Comparison of ENCODE assay signal across 9 mouse cellular contexts in genomic region chr7:19096421-19096976, GRCm38 (mm10). TPM values are rescaled to one million over a fixed set of nuclear protein-coding genes. Genes with fewer than 3 reads are reported as not detected.
DNase-seq lines count a peak whose midpoint lies in the region; ATAC-seq and TF ChIP-seq lines count a peak whose summit lies in the region.
"Had no signal": no experiment of that assay in that cellular context is flagged by ENCODE, and none has a peak within 500 bp of the region (broad histone marks: within the 10 kb centered on the region; RNA-seq: fewer than 3 reads in every experiment).

No protein-coding gene starts in this region.

- no peak for DNase-seq in lung, postnatal 0 days (ENCODE audit: low spot score)
- no peak for DNase-seq in lung, postnatal 14 days
- no peak for DNase-seq in forebrain, postnatal 0 days
- DNase-seq in frontal cortex, postnatal 25 days (ENCODE audit: low spot score in 2 of 2): no peak
- no peak for DNase-seq in gastrocnemius, postnatal 36 days

- TF ChIP-seq CTCF in lung, postnatal 0 days (IDR thresholded peaks at IDR 0.05): no peak
- no peak for TF ChIP-seq CTCF in forebrain, postnatal 0 days (IDR thresholded peaks at IDR 0.05; ENCODE audit: low read depth)

- H3K4me1 ChIP-seq in lung, postnatal 0 days (ENCODE audit: insufficient read depth, low read depth, low read length): peaks cover 14% of the 10 kb centered on the region
- H3K4me1 ChIP-seq in forebrain, postnatal 0 days (ENCODE audit: insufficient read depth): peaks cover 11% of the 10 kb centered on the region
- peaks cover 60% of the 10 kb centered on the region for H3K4me1 ChIP-seq in liver, embryonic 12.5 days
- H3K4me1 ChIP-seq in stomach, embryonic 16.5 days (ENCODE audit: control insufficient read depth, insufficient read depth, low read length): peaks cover 35% of the 10 kb centered on the region

- no peak for ATAC-seq in lung, postnatal 0 days
- ATAC-seq in forebrain, postnatal 0 days: no peak
- no peak for ATAC-seq in liver, embryonic 12.5 days
- no peak for ATAC-seq in stomach, embryonic 16.5 days (ENCODE audit: insufficient read depth, low FRiP score)
- ATAC-seq: activated CD4-positive, CD25-positive, alpha-beta regulatory T cell, adult 4 months had no signal

- no peak overlapping the region for H3K4me3 ChIP-seq in lung, postnatal 0 days (ENCODE audit: low read depth, low read length)
- H3K4me3 ChIP-seq in forebrain, postnatal 0 days (ENCODE audit: low read depth, low read length): no peak overlapping the region
- peak overlapping the region; percentile 66 for H3K4me3 ChIP-seq in liver, embryonic 12.5 days
- H3K4me3 ChIP-seq in stomach, embryonic 16.5 days (replicated peaks; ENCODE audit: low read length): peak overlapping the region; percentile 76

- TF ChIP-seq EP300 in lung, postnatal 0 days (IDR thresholded peaks at IDR 0.05): no peak

- peak overlapping the region; percentile 93 for H3K4me2 ChIP-seq in lung, postnatal 0 days (replicated peaks; ENCODE audit: low read depth, low read length)
- 0 out of 2 replicates have a peak overlapping the region, but pooled peaks have one; percentile 98 for H3K4me2 ChIP-seq in forebrain, postnatal 0 days (ENCODE audit: low read depth)
- peak overlapping the region; percentile 98 for H3K4me2 ChIP-seq in liver, embryonic 12.5 days
- H3K4me2 ChIP-seq in stomach, embryonic 16.5 days (ENCODE audit: low read depth, low read length): peak overlapping the region; percentile 89

- WGBS in lung, postnatal 0 days: 66% methylated on average over 5 of the region's 5 CpGs
- 63% methylated on average over 5 of the region's 5 CpGs for WGBS in forebrain, postnatal 0 days
- 45% methylated on average over 5 of the region's 5 CpGs for WGBS in liver, embryonic 12.5 days (ENCODE audit: insufficient replicate concordance)
- 47% methylated on average over 5 of the region's 5 CpGs for WGBS in stomach, embryonic 16.5 days

- intact Hi-C loops in gastrocnemius, postnatal 36 days (cut with DNase I): no loop called here

- no peak overlapping the region for H3K27ac ChIP-seq in lung, postnatal 0 days (ENCODE audit: low read length)
- no peak overlapping the region for H3K27ac ChIP-seq in forebrain, postnatal 0 days (ENCODE audit: low read depth, low read length)
- peak overlapping the region; percentile 17; the same call in 1 of the 2 replicates for H3K27ac ChIP-seq in liver, embryonic 12.5 days
- peak overlapping the region; percentile 94 for H3K27ac ChIP-seq in stomach, embryonic 16.5 days (ENCODE audit: low read length)

- H3K36me3 ChIP-seq in lung, postnatal 0 days (ENCODE audit: insufficient read depth, low read length): no peaks in the 10 kb centered on the region
- peaks cover 7% of the 10 kb centered on the region; the same call in 1 of the 2 replicates for H3K36me3 ChIP-seq in forebrain, postnatal 0 days (ENCODE audit: insufficient read depth)
- no peaks in the 10 kb centered on the region for H3K36me3 ChIP-seq in liver, embryonic 12.5 days
- H3K36me3 ChIP-seq in stomach, embryonic 16.5 days (ENCODE audit: control insufficient read depth, insufficient read depth, low read length): no peaks in the 10 kb centered on the region

- no peak overlapping the region for H3K9ac ChIP-seq in lung, postnatal 0 days (replicated peaks; ENCODE audit: low read depth)
- no peak overlapping the region for H3K9ac ChIP-seq in forebrain, postnatal 0 days
- H3K9ac ChIP-seq in liver, embryonic 12.5 days: no peak overlapping the region
- peak overlapping the region; percentile 90 for H3K9ac ChIP-seq in stomach, embryonic 16.5 days (ENCODE audit: low read length)

- no peaks in the 10 kb centered on the region for H3K9me3 ChIP-seq in lung, postnatal 0 days (ENCODE audit: low read length)
- H3K9me3 ChIP-seq in forebrain, postnatal 0 days (ENCODE audit: low read length): no peaks in the 10 kb centered on the region
- no peaks in the 10 kb centered on the region for H3K9me3 ChIP-seq in liver, embryonic 12.5 days (replicated peaks)
- H3K9me3 ChIP-seq in stomach, embryonic 16.5 days (replicated peaks; ENCODE audit: control insufficient read depth, low read length): no peaks in the 10 kb centered on the region

- H3K27me3 ChIP-seq in lung, postnatal 0 days (replicated peaks; ENCODE audit: insufficient read depth, low read length): no peaks in the 10 kb centered on the region
- no peaks in the 10 kb centered on the region; the same call in 1 of the 2 replicates for H3K27me3 ChIP-seq in forebrain, postnatal 0 days (ENCODE audit: insufficient read depth, low read length)
- H3K27me3 ChIP-seq in liver, embryonic 12.5 days (replicated peaks): peaks cover 91% of the 10 kb centered on the region
- H3K27me3 ChIP-seq in stomach, embryonic 16.5 days (ENCODE audit: control insufficient read depth, insufficient read depth, low read length): no peaks in the 10 kb centered on the region

RNA-seq across cellular contexts. Expression of gene Six5, which starts 2.1 kb away (rescaled TPM):
- polyA plus RNA-seq in lung, postnatal 0 days (2015; fragmentation: Nextera tagmentation; extraction: Ambion mirVana): 4.2 and 4.7 TPM in 2 replicates
- total RNA-seq in forebrain, postnatal 0 days (2014; rRNA removed): 3.0 and 4.1 TPM in 2 replicates
- 0.97 and 1.0 TPM in 2 replicates for polyA plus RNA-seq in forebrain, postnatal 0 days (2015; fragmentation: Nextera tagmentation; extraction: Ambion mirVana)
- polyA plus RNA-seq in liver, embryonic 12.5 days (2016; fragmentation: Nextera tagmentation; extraction: Ambion mirVana): 1.8 TPM in 2 replicates
- polyA plus RNA-seq in stomach, embryonic 16.5 days (2015; fragmentation: Nextera tagmentation; extraction: Ambion mirVana): 8.8 and 10.4 TPM in 2 replicates
- total RNA-seq in gastrocnemius, postnatal 36 days (2021): 1 to 10 TPM; 1.2 to 1.5 TPM
- total RNA-seq: neutrophil, adult 5-6 weeks had no signal

RNA-seq across cellular contexts. Expression of gene Dmpk, which starts 12.8 kb away (rescaled TPM):
- 11.5 and 14.7 TPM in 2 replicates for polyA plus RNA-seq in lung, postnatal 0 days (2015; fragmentation: Nextera tagmentation; extraction: Ambion mirVana)
- total RNA-seq in forebrain, postnatal 0 days (2014; rRNA removed): 16.2 and 20.8 TPM in 2 replicates
- 2.2 and 3.0 TPM in 2 replicates for polyA plus RNA-seq in forebrain, postnatal 0 days (2015; fragmentation: Nextera tagmentation; extraction: Ambion mirVana)
- polyA plus RNA-seq in liver, embryonic 12.5 days (2016; fragmentation: Nextera tagmentation; extraction: Ambion mirVana): 8.5 and 9.8 TPM in 2 replicates
- polyA plus RNA-seq in stomach, embryonic 16.5 days (2015; fragmentation: Nextera tagmentation; extraction: Ambion mirVana): 84.7 and 98.1 TPM in 2 replicates
- total RNA-seq in gastrocnemius, postnatal 36 days (2021): 100 to 1,000 TPM; 272 to 309 TPM
- polyA plus RNA-seq: activated CD4-positive, CD25-positive, alpha-beta regulatory T cell, adult 4 months had no signal

RNA-seq across cellular contexts. Expression of gene Dmwd, which starts 20.5 kb away (rescaled TPM):
- polyA plus RNA-seq in lung, postnatal 0 days (2015; fragmentation: Nextera tagmentation; extraction: Ambion mirVana): 9.7 and 12.0 TPM in 2 replicates
- 96.5 and 122 TPM in 2 replicates for total RNA-seq in forebrain, postnatal 0 days (2014; rRNA removed)
- 43.6 and 43.8 TPM in 2 replicates for polyA plus RNA-seq in forebrain, postnatal 0 days (2015; fragmentation: Nextera tagmentation; extraction: Ambion mirVana)
- 7.4 and 7.9 TPM in 2 replicates for polyA plus RNA-seq in liver, embryonic 12.5 days (2016; fragmentation: Nextera tagmentation; extraction: Ambion mirVana)
- polyA plus RNA-seq in stomach, embryonic 16.5 days (2015; fragmentation: Nextera tagmentation; extraction: Ambion mirVana): 7.7 and 8.3 TPM in 2 replicates
- total RNA-seq in gastrocnemius, postnatal 36 days (2021): 10 to 100 TPM; 21.6 to 26.1 TPM
- polyA plus RNA-seq: activated CD4-positive, CD25-positive, alpha-beta regulatory T cell, adult 4 months had no signal

RNA-seq across cellular contexts. Expression of gene Gm4969, which starts 21.7 kb away (rescaled TPM):
- polyA plus RNA-seq in lung, postnatal 0 days (2015; fragmentation: Nextera tagmentation; extraction: Ambion mirVana): 0.20 and 0.23 TPM in 2 replicates
- total RNA-seq in forebrain, postnatal 0 days (2014; rRNA removed): 5.3 and 8.9 TPM in 2 replicates
- 8.3 and 10.6 TPM in 2 replicates for polyA plus RNA-seq in forebrain, postnatal 0 days (2015; fragmentation: Nextera tagmentation; extraction: Ambion mirVana)
- polyA plus RNA-seq in liver, embryonic 12.5 days (2016; fragmentation: Nextera tagmentation; extraction: Ambion mirVana): 0.55 and 0.66 TPM in 2 replicates
- 2.2 and 2.5 TPM in 2 replicates for polyA plus RNA-seq in stomach, embryonic 16.5 days (2015; fragmentation: Nextera tagmentation; extraction: Ambion mirVana)
- not detected for total RNA-seq in gastrocnemius, postnatal 36 days (2021)
- total RNA-seq: neutrophil, adult 5-6 weeks had no signal
- polyA plus RNA-seq: activated CD4-positive, CD25-positive, alpha-beta regulatory T cell, adult 4 months had no signal

RNA-seq across cellular contexts. Expression of gene Fbxo46, which starts 23.2 kb away (rescaled TPM):
- 9.9 and 10.1 TPM in 2 replicates for polyA plus RNA-seq in lung, postnatal 0 days (2015; fragmentation: Nextera tagmentation; extraction: Ambion mirVana)
- total RNA-seq in forebrain, postnatal 0 days (2014; rRNA removed): 19.8 and 22.8 TPM in 2 replicates
- 8.4 and 11.9 TPM in 2 replicates for polyA plus RNA-seq in forebrain, postnatal 0 days (2015; fragmentation: Nextera tagmentation; extraction: Ambion mirVana)
- 8.1 and 10.1 TPM in 2 replicates for polyA plus RNA-seq in liver, embryonic 12.5 days (2016; fragmentation: Nextera tagmentation; extraction: Ambion mirVana)
- 13.5 and 15.3 TPM in 2 replicates for polyA plus RNA-seq in stomach, embryonic 16.5 days (2015; fragmentation: Nextera tagmentation; extraction: Ambion mirVana)
- total RNA-seq in gastrocnemius, postnatal 36 days (2021): 1 to 10 TPM; 2.0 to 2.8 TPM

Comparison
In these comparisons a context has a peak if more than half of its experiments do, and no peak if none do; other contexts are left out.
1. H3K27ac ChIP-seq: peak in liver, embryonic 12.5 days (single experiment) and stomach, embryonic 16.5 days (single experiment); none in lung, postnatal 0 days (single experiment) and forebrain, postnatal 0 days (single experiment).
2. H3K4me3 ChIP-seq: peak in liver, embryonic 12.5 days (single experiment) and stomach, embryonic 16.5 days (single experiment); none in lung, postnatal 0 days (single experiment) and forebrain, postnatal 0 days (single experiment).
3. Peak in every context shown above with its lines, with median percentiles within 50 percentile points of each other: H3K4me2 ChIP-seq.